Mouse (Mus musculus) heart, postnatal 10 days (tissue): ENCODE results near the gene Slc45a2. TPM values are rescaled to one million over a fixed set of nuclear protein-coding genes. Genes with fewer than 3 reads are reported as not detected.

Experiments
- DNase-seq, 2 experiments: peaks; one replicate each; pipeline ENCODE4 v3.0.0; 2021
- intact Hi-C: fragments of 180-260 bp; cut with DNase I; formaldehyde crosslinking; loops from one replicate; pipeline ENCODE4 v1.15.1; 2025
- total RNA-seq, 2 experiments: library from RNA; stranded (reverse); gene quantifications; 2 replicates each; pipeline ENCODE4 v1.2.3; 2021

Gene Slc45a2
- total RNA-seq, 2 experiments from 2014 or later: not detected

GRCm38 (mm10) chr15:11064558-11065411 lies 64.3 kb downstream of the Slc45a2 start, which contains the start of gene Adamts12:
TSS of gene Adamts12 (plus strand) at chr15:11064790.
- peak; percentile 83 to 87 for DNase-seq
- intact Hi-C loops: no loop called here

- intact Hi-C loops: no loop called here
- peak in 1 of 2 experiments; percentile 24 for DNase-seq
Measured at GRCm38 (mm10) chr15:11065528-11066171, 65.1 kb downstream of the Slc45a2 start.

GRCm38 (mm10) chr15:11066299-11066698 lies 65.8 kb downstream of the Slc45a2 start:
- no peak for DNase-seq
- intact Hi-C loops: no loop called here

DNA sequence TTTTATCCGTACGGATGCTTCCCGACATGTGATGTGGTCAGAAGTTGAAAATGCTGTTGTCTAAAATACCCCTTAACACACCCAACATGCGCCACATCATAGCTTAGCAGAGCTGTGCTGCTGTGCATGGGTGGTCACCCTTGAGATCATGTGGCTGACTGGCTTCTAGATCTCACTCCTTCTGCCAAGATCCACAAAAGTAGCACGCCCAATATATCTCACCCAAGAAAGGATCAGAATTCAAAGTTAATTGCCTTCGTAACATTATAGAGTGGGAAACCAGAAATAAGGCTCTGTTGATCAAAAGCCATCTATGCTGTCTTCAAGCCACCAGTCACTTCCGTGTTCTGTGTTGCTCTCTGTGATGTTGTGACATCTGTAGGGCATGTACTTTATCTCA lies 67.4 kb downstream of the Slc45a2 start:
- no peak for DNase-seq
- intact Hi-C loops: no loop called here

- intact Hi-C loops: no loop called here
- no peak for DNase-seq
Measured at GRCm38 (mm10) chr15:11075726-11076361, 75.3 kb downstream of the Slc45a2 start.

Other genes starting within 250 kb of the Slc45a2 start
- gene C1qtnf3, start 48.4 kb upstream of the Slc45a2 start, total RNA-seq: 1 to 10 TPM in 1 of 2 experiments, under 1 TPM in 1; 0.60 to 1.1 TPM
- gene Amacr, start 19.0 kb upstream of the Slc45a2 start, total RNA-seq: 10 to 100 TPM; 19.4 to 21.2 TPM
- under 1 TPM; 0.12 to 0.17 TPM for gene Rxfp3, start 37.3 kb downstream of the Slc45a2 start, total RNA-seq
- gene Adamts12, start 64.1 kb downstream of the Slc45a2 start, total RNA-seq: 10 to 100 TPM; 23.2 to 24.0 TPM